Mouse (Mus musculus) forelimb bud, embryonic 11.5 days (tissue): ENCODE measurements around the gene Rnf152.
A peak's percentile ranks its signal among the peaks of the same experiment; 100 is the strongest.

Source experiments
- DNase-seq: peaks from one replicate; pipeline ENCODE4 v3.0.0-alpha.2; 2012; ENCODE audit warnings: low read depth, low spot score

The Rnf152 gene

DNA sequence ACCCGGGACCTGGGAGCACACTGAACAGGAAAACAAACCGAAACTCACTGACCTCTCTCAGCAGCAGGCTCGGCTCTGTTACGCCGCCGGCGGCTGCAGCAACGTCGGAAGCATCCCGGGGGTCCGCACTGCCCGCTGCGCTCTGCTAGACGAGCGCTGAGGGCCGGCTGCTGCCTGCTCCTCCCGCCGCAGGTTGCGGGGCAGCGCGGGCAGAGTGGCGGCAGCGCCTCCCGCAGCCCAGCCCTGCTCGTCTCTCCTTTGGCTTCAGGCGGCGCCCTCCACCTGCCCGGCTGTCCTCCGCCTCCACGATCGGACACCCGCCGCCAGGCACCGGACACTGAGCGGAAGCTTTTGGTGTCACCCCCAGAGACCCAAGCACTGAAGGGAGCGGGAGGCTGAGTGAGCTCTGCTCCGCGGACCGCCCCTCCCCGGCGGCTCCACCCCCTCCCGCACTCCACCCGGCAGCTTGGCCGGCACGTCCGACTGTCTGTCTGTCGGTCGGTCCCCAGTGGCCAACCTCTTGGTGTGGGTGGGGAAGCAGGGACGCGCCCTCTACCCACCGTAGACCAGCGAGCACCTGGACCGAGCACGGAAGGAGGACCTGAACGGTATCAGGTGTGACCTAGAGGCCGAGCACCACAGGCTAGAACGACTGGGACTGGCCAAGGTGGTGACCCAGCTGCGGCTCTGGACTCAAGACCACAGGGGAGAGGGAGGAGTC lies at the start of gene Rnf152:
Gene Rnf152 (minus strand): TSS at position 420 of the 721 bp plus-strand sequence.
- peak; percentile 26 for DNase-seq

DNA sequence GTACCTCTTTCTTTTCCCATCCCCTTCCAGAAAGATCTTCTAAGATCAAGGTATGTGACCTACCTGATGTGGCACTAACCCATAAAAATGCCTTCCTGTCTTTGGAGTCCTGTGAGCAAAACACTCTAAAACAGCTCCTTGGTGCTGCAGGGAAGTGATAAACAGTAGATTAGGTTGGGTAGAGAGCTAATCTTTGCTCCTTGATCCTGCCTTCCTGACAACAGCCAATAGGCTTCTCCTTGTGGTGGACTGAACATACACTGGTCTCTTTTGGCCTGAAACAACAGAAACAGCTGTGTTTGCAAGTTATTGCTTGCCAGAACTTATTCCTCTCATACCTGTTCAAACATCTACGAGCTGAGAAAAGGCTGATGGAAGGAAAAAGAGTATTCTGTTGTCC lies 46.3 kb upstream of the Rnf152 start:
- DNase-seq = no peak

DNA sequence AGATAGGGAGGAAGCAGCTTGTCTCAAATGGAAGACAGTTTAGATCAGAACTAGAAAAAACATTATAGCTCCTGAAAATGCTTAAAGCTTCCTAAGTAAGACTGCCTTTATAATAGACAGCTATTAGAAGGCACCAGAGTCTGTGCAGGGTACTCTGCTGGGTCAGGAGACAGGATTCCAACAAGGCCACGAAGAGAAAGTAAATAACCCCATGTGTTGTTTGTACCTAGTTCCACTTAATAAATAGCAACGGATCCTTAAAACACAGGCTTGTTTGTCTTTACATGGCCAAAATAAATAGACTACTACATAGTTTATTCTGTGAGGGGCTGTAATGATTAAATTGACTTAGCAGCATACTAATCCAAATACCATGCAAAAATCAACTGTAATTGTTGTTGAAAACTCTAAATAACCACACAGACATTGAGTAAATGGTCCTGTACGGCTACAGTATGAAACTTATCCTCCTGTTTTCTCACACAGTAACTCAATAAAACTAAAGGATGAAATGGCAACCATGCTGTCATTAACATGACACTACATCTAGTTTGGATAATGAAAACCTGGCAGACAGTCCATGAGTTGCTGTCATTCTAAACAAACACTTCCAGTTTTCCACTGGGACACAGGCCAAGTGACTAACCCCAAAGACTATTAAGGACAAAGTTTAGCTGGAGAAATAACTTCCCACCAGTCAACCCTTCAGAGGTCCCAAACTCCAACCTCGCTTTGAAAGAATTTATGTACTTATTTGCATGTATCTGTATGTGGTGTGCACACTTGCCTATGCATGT lies 27.8 kb upstream of the Rnf152 start:
- DNase-seq = no peak

DNA sequence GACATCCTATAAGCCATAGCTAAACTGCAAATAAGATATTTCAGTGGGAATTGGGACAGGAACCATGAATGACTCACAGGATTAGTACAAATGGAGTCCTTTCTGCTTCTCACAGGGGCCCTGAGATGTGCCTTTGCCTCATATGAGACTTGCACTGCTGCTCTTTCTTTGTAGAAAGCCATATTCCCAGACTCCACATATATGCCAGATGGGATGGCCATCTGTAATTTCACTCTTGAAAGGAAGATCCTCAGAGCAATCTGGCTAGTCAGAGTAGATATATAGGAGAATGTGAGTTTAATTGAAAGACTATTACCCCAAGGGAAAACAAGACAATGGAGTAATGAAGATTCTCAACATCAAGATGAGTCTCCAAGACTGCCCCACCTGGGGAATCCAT lies 21.0 kb upstream of the Rnf152 start:
- no peak for DNase-seq

DNA sequence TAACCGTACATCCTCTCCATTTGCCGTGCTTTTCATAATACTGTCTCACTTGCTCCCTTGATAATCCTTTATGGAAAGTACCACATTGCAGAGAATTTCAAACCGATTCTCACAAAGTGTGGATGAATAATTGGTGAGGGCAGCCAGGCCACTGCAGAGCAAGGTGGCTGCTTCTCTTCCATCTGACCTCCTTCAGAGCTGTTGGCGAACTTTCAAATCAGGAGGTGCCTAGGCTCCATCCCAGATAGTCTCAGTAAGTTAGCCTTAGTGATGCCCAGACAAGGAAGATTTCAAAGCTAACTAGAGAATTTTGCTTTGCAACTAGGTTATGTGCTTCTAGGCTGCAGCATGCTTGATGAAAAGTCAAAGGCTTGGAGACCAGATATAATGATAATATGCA lies 18.1 kb upstream of the Rnf152 start:
- DNase-seq = no peak

DNA sequence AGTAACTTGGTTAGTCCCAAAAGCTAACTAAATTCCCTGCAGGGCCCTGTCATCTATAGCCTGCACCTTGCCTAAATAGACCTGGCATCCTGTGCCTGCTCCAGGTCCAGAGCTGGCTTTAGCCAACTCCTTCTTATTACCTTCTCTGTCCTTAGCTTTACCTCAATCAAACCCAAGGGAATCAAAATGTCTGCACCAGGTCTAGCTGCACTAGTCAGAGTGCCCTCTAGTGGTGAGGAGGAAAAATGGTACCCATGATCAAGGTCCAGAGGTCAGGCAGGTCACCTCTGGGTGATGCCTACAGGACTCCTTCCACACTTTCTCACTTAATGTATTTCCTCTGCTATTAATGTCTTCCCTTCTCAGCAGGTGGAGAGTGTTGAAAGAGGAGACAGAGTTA lies 6.2 kb upstream of the Rnf152 start:
- no peak for DNase-seq

DNA sequence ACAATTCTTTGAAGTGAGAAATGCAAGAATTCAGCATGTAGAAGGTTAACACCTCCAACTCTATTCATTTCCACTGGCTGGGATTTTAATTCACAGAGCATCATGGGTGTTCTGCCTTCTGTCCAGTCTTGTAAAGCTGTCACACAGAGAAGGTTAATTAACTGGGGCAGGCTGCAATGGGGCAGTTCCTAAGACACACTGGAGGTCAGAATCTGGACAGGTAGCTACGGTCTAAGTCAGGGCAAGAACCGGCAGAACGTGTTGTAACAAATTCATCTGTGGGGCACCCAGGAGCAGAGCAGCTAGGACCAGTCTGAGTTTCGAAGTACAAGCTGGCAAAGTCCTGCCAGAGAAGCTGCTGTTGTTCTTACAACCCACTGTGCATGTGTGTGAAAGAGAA lies 2.4 kb upstream of the Rnf152 start:
- DNase-seq = no peak

DNA sequence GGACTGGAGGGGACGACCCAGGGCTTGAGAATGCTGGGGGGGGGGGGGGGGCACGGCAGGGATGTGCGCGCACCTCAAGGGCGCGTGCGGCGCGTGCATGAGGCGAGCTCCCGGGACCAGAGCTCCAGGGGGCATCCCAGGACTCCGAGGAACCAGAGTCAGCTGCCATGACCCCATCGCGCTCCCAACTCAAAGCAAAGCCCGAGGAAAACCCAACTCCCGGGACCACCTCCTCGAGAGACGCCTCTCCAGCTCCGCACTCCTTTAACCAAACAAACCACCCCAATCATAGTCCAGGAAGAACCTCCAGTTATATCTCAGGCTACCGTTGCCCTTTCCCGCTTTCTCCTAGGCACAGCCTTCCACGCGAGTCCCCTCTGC lies 610 bp downstream of the Rnf152 start:
- DNase-seq = no peak

DNA sequence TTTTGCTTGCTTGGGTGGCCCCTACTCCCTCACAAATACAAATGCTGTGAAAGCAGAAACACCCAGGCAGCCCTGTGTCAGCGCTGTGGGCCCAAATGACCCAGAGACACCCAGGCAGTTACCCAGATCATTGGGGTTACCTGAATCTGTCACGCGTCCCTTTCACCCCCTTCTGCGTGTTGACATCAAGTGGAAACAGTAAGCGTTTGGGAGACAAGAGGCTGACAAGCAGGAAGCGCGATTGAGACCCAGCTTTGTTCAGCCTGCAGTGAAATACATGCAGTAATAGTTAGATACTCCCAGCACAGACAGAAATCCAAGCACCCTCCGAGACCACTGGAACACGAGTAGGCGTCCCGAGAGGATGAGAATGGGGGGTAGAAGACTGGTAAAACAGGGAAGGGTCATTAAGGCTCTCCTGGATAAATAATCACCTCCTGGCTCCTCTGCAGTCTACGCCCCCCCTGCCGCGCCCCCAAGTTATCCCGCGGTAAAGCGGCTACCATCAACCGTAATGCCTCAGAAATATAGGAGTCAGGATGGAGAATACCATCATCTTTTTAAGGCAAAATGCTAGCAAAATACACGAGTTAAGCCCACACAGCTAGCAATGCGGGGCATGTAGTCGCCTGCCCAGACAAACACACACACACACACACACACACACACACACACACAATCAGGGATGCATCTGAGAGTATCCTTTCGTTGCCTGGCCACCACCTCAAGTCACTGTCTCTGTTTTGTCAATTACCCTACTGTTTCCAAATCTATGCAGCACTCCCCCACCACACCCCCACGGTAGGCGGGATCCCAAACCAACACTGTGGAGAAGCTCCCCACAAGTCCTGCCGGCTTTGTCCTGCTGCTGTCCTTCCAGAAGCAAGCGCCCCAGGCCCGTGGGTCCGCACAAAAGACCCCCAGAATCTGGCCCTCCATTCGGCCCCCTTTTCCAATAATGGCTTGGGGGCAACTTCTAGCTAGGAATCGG lies 1.3 kb downstream of the Rnf152 start:
- no peak for DNase-seq

DNA sequence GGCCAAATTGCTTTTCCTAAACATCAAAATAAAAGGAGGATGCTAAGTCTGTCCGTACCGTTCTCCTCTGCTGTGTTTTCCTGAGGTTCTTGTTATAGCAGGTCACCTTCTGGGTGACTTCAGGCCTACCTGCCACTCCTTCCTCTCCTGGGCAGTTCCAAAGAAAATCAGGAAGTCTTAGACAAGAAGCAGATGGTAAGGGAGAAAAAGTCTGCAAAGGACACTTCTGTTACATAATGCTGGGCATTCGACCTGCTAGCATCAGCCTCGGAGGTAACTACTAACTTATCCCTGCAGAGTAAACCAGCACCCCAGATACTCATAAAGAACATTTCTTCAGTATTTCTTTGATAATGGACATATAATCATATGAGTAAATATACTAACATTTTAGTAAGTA lies 4.7 kb downstream of the Rnf152 start:
- no peak for DNase-seq

DNA sequence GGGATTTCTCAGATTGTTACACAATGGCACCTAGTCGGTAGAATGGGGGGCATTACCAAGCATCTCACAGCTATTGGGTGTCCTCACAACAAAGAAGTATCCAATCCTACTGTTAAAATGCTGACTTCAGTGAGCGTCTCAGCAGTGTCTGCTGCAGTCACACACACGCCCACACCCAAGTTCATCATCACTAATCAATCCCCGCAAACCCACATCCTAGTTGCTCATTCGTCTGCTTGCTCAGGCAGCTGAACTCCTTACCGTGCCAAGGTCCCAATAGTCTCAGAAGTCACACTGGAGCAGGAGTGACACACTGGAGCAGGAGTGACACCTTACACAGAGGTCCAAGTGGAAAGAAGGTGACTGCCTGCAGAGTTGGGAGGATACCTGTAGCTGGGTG lies 14.2 kb downstream of the Rnf152 start:
- DNase-seq = no peak

DNA sequence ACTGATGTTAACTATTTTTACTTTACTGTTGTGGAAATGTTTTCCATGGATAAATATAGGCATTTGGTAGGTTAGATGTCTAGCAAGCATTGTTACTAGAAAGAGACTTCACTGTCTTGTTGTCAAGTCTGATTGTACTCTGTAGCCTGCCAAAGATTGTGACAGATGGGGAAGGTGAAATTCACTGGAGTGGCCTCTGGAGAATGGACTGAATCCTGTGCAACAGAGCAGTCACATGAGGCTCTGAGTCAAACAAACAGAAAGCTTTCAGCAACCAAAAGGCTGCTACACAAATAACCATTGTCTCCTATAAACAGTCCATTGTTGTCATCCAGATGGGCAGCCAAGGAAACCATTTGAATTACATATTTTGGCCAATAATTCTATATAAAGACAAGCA lies 15.6 kb downstream of the Rnf152 start:
- DNase-seq = no peak

DNA sequence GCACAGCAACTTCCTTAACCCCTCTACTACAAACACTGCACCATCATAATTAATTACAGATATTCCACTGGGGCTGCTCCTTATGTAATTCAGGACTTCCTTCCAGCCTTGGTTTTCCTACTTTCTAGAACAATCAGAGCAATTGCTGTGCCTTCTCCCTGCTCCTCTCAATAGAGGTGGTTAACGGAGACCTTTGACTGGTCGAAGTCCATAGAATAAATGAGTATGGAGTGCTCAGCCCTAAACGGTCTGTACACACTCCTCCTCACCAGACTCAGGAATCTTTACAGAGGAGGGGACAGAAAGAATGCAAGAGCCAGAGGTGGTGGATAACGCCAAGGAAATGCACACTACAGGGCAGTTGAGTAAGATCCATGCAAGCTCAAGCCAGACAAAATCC lies 19.1 kb downstream of the Rnf152 start:
- no peak for DNase-seq

DNA sequence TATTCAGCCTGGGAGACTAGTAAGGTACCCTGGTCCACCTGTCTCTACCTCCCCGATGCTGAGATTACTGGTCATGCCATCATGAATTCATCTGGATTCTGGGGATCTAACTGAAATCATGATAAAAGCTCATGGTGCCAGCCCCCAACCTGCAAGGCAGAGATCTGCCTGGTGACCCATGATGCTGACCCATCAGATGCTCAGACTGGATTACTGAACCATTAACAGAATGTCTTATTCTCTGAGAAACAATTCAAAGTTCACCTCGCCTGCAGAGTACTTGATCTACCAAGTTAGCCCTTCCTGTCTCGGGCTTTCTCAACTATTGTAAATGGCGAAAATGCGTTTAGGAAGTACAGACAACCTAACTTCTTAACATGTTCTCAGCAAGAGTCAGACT lies 20.4 kb downstream of the Rnf152 start:
- no peak for DNase-seq

DNA sequence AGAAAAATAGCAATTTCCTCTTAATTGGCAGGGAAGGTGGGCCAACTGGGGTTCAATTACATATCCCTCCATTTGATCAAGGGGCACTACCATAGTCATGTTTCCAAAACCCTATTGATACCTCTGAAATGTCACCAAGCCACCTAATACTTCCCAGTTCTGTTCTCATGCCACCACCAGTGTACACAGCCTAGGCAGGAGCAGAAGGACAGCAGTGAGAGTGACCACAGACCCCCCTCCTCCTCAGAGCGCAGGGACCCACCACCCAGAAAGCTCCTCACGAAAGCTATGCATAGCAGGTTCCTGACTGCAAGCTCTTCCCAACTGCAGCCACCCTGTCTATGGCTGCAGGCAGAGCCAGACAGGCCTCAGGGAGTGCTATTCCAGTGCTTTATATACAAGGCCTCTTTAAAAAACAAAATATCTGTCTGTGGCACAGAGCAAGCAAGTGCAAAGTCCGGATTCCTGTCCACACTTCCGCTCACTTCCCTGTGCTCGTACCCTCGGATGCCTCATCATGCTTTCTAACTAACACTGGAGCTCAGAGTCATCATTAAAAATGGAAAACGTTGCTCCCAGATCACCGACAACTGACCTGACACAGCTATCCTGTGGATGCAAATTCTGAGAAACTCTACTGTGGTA lies 24.3 kb downstream of the Rnf152 start:
- DNase-seq = no peak

DNA sequence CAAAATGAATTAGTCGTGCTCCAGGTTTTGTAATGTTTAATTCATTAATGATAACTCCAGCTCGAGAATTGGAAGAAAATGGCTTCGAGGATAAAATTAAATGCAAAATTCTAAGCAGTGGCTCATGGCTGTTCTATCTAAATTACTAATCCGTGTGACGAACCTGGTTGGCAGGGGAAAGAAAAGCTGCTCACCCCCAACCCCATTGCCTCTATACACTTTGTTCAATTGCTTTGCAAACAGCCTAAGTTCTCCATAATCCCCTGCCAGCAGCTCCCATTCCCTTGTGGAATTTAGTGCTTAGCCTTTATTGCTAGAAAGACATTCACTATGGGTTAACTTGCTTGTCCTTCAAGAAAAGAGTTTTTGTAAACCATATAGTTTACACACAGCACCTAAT lies 24.9 kb downstream of the Rnf152 start:
- no peak for DNase-seq

DNA sequence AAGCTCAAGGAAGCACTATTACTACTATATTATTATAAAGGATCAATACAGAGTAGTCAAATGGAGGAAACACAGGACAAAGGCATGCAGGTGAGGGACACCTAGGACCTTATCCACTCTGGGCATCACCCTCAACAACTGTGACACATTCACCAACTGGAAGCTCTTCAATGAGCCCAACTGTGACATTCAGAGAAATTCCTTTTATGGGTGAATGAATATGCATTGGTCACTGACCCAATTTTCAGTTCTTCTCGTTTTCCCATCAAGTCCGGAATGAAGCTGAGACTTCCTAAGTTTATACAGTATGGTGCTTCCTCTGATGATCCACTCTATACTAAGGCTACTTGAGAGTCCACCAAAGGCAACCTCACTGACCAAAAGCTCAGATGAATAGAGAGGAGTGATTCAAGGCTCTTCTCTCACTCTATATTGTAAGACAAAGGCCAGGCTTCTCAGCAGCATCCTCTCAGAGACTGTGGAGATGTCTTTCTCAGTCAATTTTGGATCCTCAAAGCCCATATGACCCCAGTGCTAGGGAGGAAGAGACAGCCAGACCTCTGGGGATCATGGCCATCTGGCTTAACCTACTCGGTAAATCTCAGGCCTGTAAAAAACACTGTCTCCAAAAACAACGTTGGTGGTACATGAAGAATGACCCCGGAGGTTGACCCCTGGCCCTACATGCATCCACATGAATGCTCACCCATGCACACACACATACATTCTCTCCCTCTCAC lies 25.8 kb downstream of the Rnf152 start:
- no peak for DNase-seq

DNA sequence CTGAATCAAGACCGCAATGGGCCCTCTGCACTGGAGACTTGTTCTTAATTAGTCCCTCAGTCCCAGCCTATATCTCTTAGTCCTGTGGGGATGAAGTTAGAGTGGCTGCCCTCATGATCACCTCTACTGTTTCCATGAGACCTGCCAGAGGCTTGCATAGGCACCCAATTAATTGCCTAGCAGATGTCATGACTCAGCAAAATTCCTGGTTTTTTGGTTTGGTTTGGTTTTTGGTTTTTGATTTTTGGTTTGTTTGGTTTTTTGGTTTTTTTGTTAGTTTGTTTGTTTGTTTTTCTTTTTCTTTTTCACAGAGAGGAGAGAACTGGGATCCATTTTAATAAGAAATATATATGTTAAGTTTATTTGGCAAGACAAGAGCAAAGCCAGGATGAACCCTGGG lies 28.7 kb downstream of the Rnf152 start:
- DNase-seq = no peak

DNA sequence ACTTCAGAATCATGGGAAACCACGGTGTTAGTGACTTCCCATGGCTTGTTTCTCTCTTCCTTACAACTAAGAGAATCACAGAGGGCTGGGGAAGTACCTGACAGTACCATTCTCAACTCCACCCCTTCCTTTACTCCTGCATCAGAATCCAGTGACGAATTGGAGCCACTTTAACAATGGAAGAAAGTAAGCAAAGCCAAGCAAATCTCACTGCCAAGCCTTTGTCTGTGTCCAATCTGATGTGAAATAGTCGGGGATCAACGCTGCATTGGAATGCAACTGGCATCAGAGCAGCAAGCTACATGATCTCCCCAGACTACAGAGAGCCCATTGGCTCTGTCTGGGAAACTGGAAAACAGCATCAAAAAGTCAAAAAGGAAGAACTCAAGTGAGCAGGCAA lies 31.9 kb downstream of the Rnf152 start:
- no peak for DNase-seq

DNA sequence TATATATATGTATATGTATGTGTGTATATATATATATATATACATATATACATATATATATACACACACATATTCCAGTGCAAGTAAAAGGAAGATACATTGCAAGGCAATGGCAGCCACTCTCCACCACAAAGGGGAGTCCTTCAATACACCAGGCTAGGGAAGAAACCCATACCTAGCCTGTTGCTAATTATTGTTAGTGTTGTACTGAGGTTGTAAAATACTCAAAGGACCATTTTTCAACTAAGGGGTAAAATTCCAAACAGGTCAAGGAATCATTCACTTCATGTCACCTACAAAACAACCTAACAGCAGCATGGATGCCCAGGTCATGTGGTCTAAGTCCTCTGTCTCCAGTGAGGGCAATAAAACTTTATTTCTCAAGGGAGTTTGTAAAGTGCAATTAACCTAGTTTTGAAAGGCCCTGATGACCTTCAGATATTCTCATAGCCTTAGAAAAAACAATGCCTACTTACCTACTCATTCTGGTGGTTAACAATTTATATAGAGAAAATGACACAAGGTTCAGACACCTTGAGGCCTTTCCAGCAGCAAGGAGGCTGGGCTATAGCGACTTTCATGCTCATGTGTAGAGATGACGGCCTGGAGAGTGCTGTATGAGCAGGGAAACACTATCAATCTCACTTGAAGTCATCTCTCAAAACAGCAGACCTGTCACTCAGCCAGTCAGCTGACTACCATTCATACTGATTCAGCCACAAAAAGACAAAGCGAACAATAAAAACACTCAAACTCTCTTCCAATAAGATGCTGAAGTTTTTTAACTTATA lies 42.3 kb downstream of the Rnf152 start:
- no peak for DNase-seq
